Mouse (Mus musculus): Measurements from ENCODE around the gene Cdhr1. TPM values are rescaled to one million over a fixed set of nuclear protein-coding genes. Genes with fewer than 3 reads are reported as not detected.

Gene Cdhr1
- polyA plus RNA-seq, 1 experiment = 6.8 TPM

GRCm38 (mm10) chr14:37095556-37095955, 2.6 kb downstream of the Cdhr1 start:
- TF ChIP-seq POLR2A (IDR thresholded peaks at IDR 0.05; ENCODE audit: control insufficient read depth, extremely low read depth, insufficient read depth, low read length, poor library complexity) = no peak
- TF ChIP-seq CTCF (IDR thresholded peaks at IDR 0.05; ENCODE audit: borderline replicate concordance, control insufficient read depth, extremely low read depth, insufficient read depth, low read length, poor library complexity) = no peak
- Histone ChIP-seq H3K4me1 (replicated peaks; ENCODE audit: control insufficient read depth, insufficient read depth, low read length) (no peaks in the 10 kb centered on the region), H3K4me3 (ENCODE audit: control insufficient read depth, insufficient read depth, low read length) (no peak overlapping the region), H3K27ac (ENCODE audit: control insufficient read depth, insufficient read depth, low read length) (no peak overlapping the region), H3K27me3 (ENCODE audit: control insufficient read depth, insufficient read depth, low read length) (no peaks in the 10 kb centered on the region), H3K36me3 (ENCODE audit: control insufficient read depth, insufficient read depth, low read length) (no peaks in the 10 kb centered on the region)
- no peak for DNase-seq
- WGBS = 72% methylated on average over 4 of the region's 4 CpGs

- TF ChIP-seq CTCF (IDR thresholded peaks at IDR 0.05; ENCODE audit: borderline replicate concordance, control insufficient read depth, extremely low read depth, insufficient read depth, low read length, poor library complexity) (no peak), POLR2A (IDR thresholded peaks at IDR 0.05; ENCODE audit: control insufficient read depth, extremely low read depth, insufficient read depth, low read length, poor library complexity) (no peak)
- WGBS = 84% methylated on average over 6 of the region's 6 CpGs
Measured at GRCm38 (mm10) chr14:37094436-37094835, 3.7 kb downstream of the Cdhr1 start.

GRCm38 (mm10) chr14:37083755-37084154, 14.4 kb downstream of the Cdhr1 start:
- H3K27me3 ChIP-seq (ENCODE audit: control insufficient read depth, insufficient read depth, low read length) = no peaks in the 10 kb centered on the region
- H3K36me3 ChIP-seq (ENCODE audit: control insufficient read depth, insufficient read depth, low read length) = no peaks in the 10 kb centered on the region
- no peak overlapping the region for H3K4me3 ChIP-seq (ENCODE audit: control insufficient read depth, insufficient read depth, low read length)
- TF ChIP-seq CTCF (IDR thresholded peaks at IDR 0.05; ENCODE audit: borderline replicate concordance, control insufficient read depth, extremely low read depth, insufficient read depth, low read length, poor library complexity) (no peak), POLR2A (IDR thresholded peaks at IDR 0.05; ENCODE audit: control insufficient read depth, extremely low read depth, insufficient read depth, low read length, poor library complexity) (no peak)
- 44% methylated on average over 4 of the region's 4 CpGs for WGBS
- DNase-seq = no peak
- no peaks in the 10 kb centered on the region for H3K4me1 ChIP-seq (replicated peaks; ENCODE audit: control insufficient read depth, insufficient read depth, low read length)
- no peak overlapping the region for H3K27ac ChIP-seq (ENCODE audit: control insufficient read depth, insufficient read depth, low read length)

More at GRCm38 (mm10) chr14:37094436-37094835, 3.7 kb downstream of the Cdhr1 start:
- DNase-seq = no peak
- no peak overlapping the region for H3K4me3 ChIP-seq (ENCODE audit: control insufficient read depth, insufficient read depth, low read length)
- no peaks in the 10 kb centered on the region for H3K36me3 ChIP-seq (ENCODE audit: control insufficient read depth, insufficient read depth, low read length)
- no peak overlapping the region for H3K27ac ChIP-seq (ENCODE audit: control insufficient read depth, insufficient read depth, low read length)
- no peaks in the 10 kb centered on the region for H3K27me3 ChIP-seq (ENCODE audit: control insufficient read depth, insufficient read depth, low read length)
- H3K4me1 ChIP-seq (replicated peaks; ENCODE audit: control insufficient read depth, insufficient read depth, low read length) = no peaks in the 10 kb centered on the region

- DNase-seq = no peak
- Histone ChIP-seq H3K27me3 (ENCODE audit: control insufficient read depth, insufficient read depth, low read length) (no peaks in the 10 kb centered on the region), H3K27ac (ENCODE audit: control insufficient read depth, insufficient read depth, low read length) (no peak overlapping the region), H3K4me1 (replicated peaks; ENCODE audit: control insufficient read depth, insufficient read depth, low read length) (no peaks in the 10 kb centered on the region), H3K36me3 (ENCODE audit: control insufficient read depth, insufficient read depth, low read length) (no peaks in the 10 kb centered on the region), H3K4me3 (ENCODE audit: control insufficient read depth, insufficient read depth, low read length) (no peak overlapping the region)
- TF ChIP-seq CTCF (IDR thresholded peaks at IDR 0.05; ENCODE audit: borderline replicate concordance, control insufficient read depth, extremely low read depth, insufficient read depth, low read length, poor library complexity) (no peak), POLR2A (IDR thresholded peaks at IDR 0.05; ENCODE audit: control insufficient read depth, extremely low read depth, insufficient read depth, low read length, poor library complexity) (no peak)
- 90% methylated on average over 1 of the region's 1 CpGs for WGBS
Measured at GRCm38 (mm10) chr14:37080724-37081123, 17.4 kb downstream of the Cdhr1 start.

GRCm38 (mm10) chr14:37068516-37068915, 29.6 kb downstream of the Cdhr1 start:
- 26% methylated on average over 9 of the region's 9 CpGs for WGBS
- no peaks in the 10 kb centered on the region for H3K4me1 ChIP-seq (replicated peaks; ENCODE audit: control insufficient read depth, insufficient read depth, low read length)
- H3K4me3 ChIP-seq (ENCODE audit: control insufficient read depth, insufficient read depth, low read length) = no peak overlapping the region
- TF ChIP-seq CTCF (IDR thresholded peaks at IDR 0.05; ENCODE audit: borderline replicate concordance, control insufficient read depth, extremely low read depth, insufficient read depth, low read length, poor library complexity) = no peak
- no peak for TF ChIP-seq POLR2A (IDR thresholded peaks at IDR 0.05; ENCODE audit: control insufficient read depth, extremely low read depth, insufficient read depth, low read length, poor library complexity)
- no peaks in the 10 kb centered on the region for H3K36me3 ChIP-seq (ENCODE audit: control insufficient read depth, insufficient read depth, low read length)
- H3K27me3 ChIP-seq (ENCODE audit: control insufficient read depth, insufficient read depth, low read length) = no peaks in the 10 kb centered on the region
- H3K27ac ChIP-seq (ENCODE audit: control insufficient read depth, insufficient read depth, low read length) = no peak overlapping the region
- no peak for DNase-seq

- Histone ChIP-seq H3K27ac (ENCODE audit: control insufficient read depth, insufficient read depth, low read length) (no peak within 1 kb of the TSS), H3K4me1 (replicated peaks; ENCODE audit: control insufficient read depth, insufficient read depth, low read length) (no peaks in the 10 kb centered on the region), H3K27me3 (ENCODE audit: control insufficient read depth, insufficient read depth, low read length) (no peaks in the 10 kb centered on the region), H3K4me3 (ENCODE audit: control insufficient read depth, insufficient read depth, low read length) (no peak within 1 kb of the TSS), H3K36me3 (ENCODE audit: control insufficient read depth, insufficient read depth, low read length) (no peaks in the 10 kb centered on the region)
- 86% methylated on average over 5 of the region's 5 CpGs for WGBS
- DNase-seq = no peak
- TF ChIP-seq CTCF (IDR thresholded peaks at IDR 0.05; ENCODE audit: borderline replicate concordance, control insufficient read depth, extremely low read depth, insufficient read depth, low read length, poor library complexity) (no peak), POLR2A (IDR thresholded peaks at IDR 0.05; ENCODE audit: control insufficient read depth, extremely low read depth, insufficient read depth, low read length, poor library complexity) (no peak)
Measured at GRCm38 (mm10) chr14:37067629-37068028, 30.5 kb downstream of the Cdhr1 start, which contains the start of gene Lrit2. TSS of gene Lrit2 (plus strand) at chr14:37067929.

GRCm38 (mm10) chr14:37066636-37067035, 31.5 kb downstream of the Cdhr1 start:
- TF ChIP-seq CTCF (IDR thresholded peaks at IDR 0.05; ENCODE audit: borderline replicate concordance, control insufficient read depth, extremely low read depth, insufficient read depth, low read length, poor library complexity) = no peak
- TF ChIP-seq POLR2A (IDR thresholded peaks at IDR 0.05; ENCODE audit: control insufficient read depth, extremely low read depth, insufficient read depth, low read length, poor library complexity) = no peak
- Histone ChIP-seq H3K27me3 (ENCODE audit: control insufficient read depth, insufficient read depth, low read length) (no peaks in the 10 kb centered on the region), H3K27ac (ENCODE audit: control insufficient read depth, insufficient read depth, low read length) (no peak overlapping the region), H3K36me3 (ENCODE audit: control insufficient read depth, insufficient read depth, low read length) (no peaks in the 10 kb centered on the region), H3K4me1 (replicated peaks; ENCODE audit: control insufficient read depth, insufficient read depth, low read length) (no peaks in the 10 kb centered on the region), H3K4me3 (ENCODE audit: control insufficient read depth, insufficient read depth, low read length) (no peak overlapping the region)
- DNase-seq = no peak
- WGBS = 63% methylated on average over 2 of the region's 2 CpGs

All from thymus, adult 2 months (tissue).